Mouse (Mus musculus): ENCODE measurements around the gene Cyren. TPM values are rescaled to one million over a fixed set of nuclear protein-coding genes. Genes with fewer than 3 reads are reported as not detected.

Cyren gene
- total and polyA plus RNA-seq, 3 experiments: 3.5 to 5.8 (median 5.5) TPM

- TF ChIP-seq POLR2A (IDR thresholded peaks at IDR 0.05; ENCODE audit: insufficient read depth, low read depth, low read length) (no peak), EP300 (IDR thresholded peaks at IDR 0.05; ENCODE audit: insufficient read depth, low read depth, low read length) (no peak), CTCF (IDR thresholded peaks at IDR 0.05) (no peak)
- DNase-seq: no peak
- Histone ChIP-seq H3K27me3 (ENCODE audit: control insufficient read depth, insufficient read depth, low read length) (no peaks in the 10 kb centered on the region), H3K4me3 (no peak overlapping the region), H3K27ac (no peak overlapping the region), H3K4me1 (ENCODE audit: control insufficient read depth, insufficient read depth, low read length) (peaks cover 6% of the 10 kb centered on the region), H3K9ac (ENCODE audit: low read depth, low read length) (no peak overlapping the region), H3K36me3 (ENCODE audit: control insufficient read depth, insufficient read depth, low read length) (no peaks in the 10 kb centered on the region; the same call in 1 of the 2 replicates), H3K79me2 (replicated peaks; ENCODE audit: control insufficient read depth, insufficient read depth, low read length) (no peaks in the 10 kb centered on the region)
- WGBS: 77% methylated on average over 5 of the region's 5 CpGs
- intact Hi-C loops (cut with DNase I): no loop called here
These were observed 25.6 kb upstream of the Cyren start for GRCm38 (mm10) chr6:34903441-34903840.

GRCm38 (mm10) chr6:34902578-34902977, 24.7 kb upstream of the Cyren start:
- DNase-seq: no peak
- H3K36me3 ChIP-seq (ENCODE audit: control insufficient read depth, insufficient read depth, low read length): no peaks in the 10 kb centered on the region; the same call in 1 of the 2 replicates
- intact Hi-C loops (cut with DNase I): no loop called here
- no peak overlapping the region for H3K4me3 ChIP-seq
- no peak overlapping the region for H3K9ac ChIP-seq (ENCODE audit: low read depth, low read length)
- H3K4me1 ChIP-seq (ENCODE audit: control insufficient read depth, insufficient read depth, low read length): peaks cover 4% of the 10 kb centered on the region
- no peaks in the 10 kb centered on the region for H3K79me2 ChIP-seq (replicated peaks; ENCODE audit: control insufficient read depth, insufficient read depth, low read length)
- TF ChIP-seq EP300 (IDR thresholded peaks at IDR 0.05; ENCODE audit: insufficient read depth, low read depth, low read length) (no peak), CTCF (IDR thresholded peaks at IDR 0.05) (no peak), POLR2A (IDR thresholded peaks at IDR 0.05; ENCODE audit: insufficient read depth, low read depth, low read length) (no peak)
- 84% methylated on average over 7 of the region's 7 CpGs for WGBS
- H3K27me3 ChIP-seq (ENCODE audit: control insufficient read depth, insufficient read depth, low read length): no peaks in the 10 kb centered on the region
- H3K27ac ChIP-seq: no peak overlapping the region

GRCm38 (mm10) chr6:34901911-34902444, 24.1 kb upstream of the Cyren start:
- H3K27ac ChIP-seq: no peak overlapping the region
- H3K4me1 ChIP-seq (ENCODE audit: control insufficient read depth, insufficient read depth, low read length): peaks cover 3% of the 10 kb centered on the region
- WGBS: 24% methylated on average over 9 of the region's 9 CpGs
- H3K27me3 ChIP-seq (ENCODE audit: control insufficient read depth, insufficient read depth, low read length): no peaks in the 10 kb centered on the region
- TF ChIP-seq CTCF (IDR thresholded peaks at IDR 0.05): no peak
- TF ChIP-seq POLR2A (IDR thresholded peaks at IDR 0.05; ENCODE audit: insufficient read depth, low read depth, low read length): no peak
- no peak for TF ChIP-seq EP300 (IDR thresholded peaks at IDR 0.05; ENCODE audit: insufficient read depth, low read depth, low read length)
- DNase-seq: peak in 1 of 2 experiments; percentile 9
- intact Hi-C loops (cut with DNase I): no loop called here
- no peak overlapping the region for H3K9ac ChIP-seq (ENCODE audit: low read depth, low read length)
- no peaks in the 10 kb centered on the region for H3K79me2 ChIP-seq (replicated peaks; ENCODE audit: control insufficient read depth, insufficient read depth, low read length)
- H3K4me3 ChIP-seq: no peak overlapping the region
- H3K36me3 ChIP-seq (ENCODE audit: control insufficient read depth, insufficient read depth, low read length): no peaks in the 10 kb centered on the region

GRCm38 (mm10) chr6:34900990-34901389, 23.1 kb upstream of the Cyren start:
- DNase-seq: no peak
- Histone ChIP-seq H3K79me2 (replicated peaks; ENCODE audit: control insufficient read depth, insufficient read depth, low read length) (no peaks in the 10 kb centered on the region), H3K4me3 (no peak overlapping the region), H3K36me3 (ENCODE audit: control insufficient read depth, insufficient read depth, low read length) (no peaks in the 10 kb centered on the region), H3K4me1 (ENCODE audit: control insufficient read depth, insufficient read depth, low read length) (peaks cover 2% of the 10 kb centered on the region; the same call in 1 of the 2 replicates), H3K9ac (ENCODE audit: low read depth, low read length) (no peak overlapping the region; the same call in 1 of the 2 replicates), H3K27me3 (ENCODE audit: control insufficient read depth, insufficient read depth, low read length) (no peaks in the 10 kb centered on the region), H3K27ac (no peak overlapping the region)
- intact Hi-C loops (cut with DNase I): no loop called here
- TF ChIP-seq CTCF (IDR thresholded peaks at IDR 0.05): no peak
- TF ChIP-seq EP300 (IDR thresholded peaks at IDR 0.05; ENCODE audit: insufficient read depth, low read depth, low read length): no peak
- TF ChIP-seq POLR2A (IDR thresholded peaks at IDR 0.05; ENCODE audit: insufficient read depth, low read depth, low read length): no peak
- WGBS: 87% methylated on average over 2 of the region's 2 CpGs

GRCm38 (mm10) chr6:34899127-34899526, 21.3 kb upstream of the Cyren start:
- Histone ChIP-seq H3K9ac (ENCODE audit: low read depth, low read length) (no peak overlapping the region), H3K27me3 (ENCODE audit: control insufficient read depth, insufficient read depth, low read length) (no peaks in the 10 kb centered on the region), H3K4me3 (no peak overlapping the region), H3K27ac (no peak overlapping the region), H3K79me2 (replicated peaks; ENCODE audit: control insufficient read depth, insufficient read depth, low read length) (no peaks in the 10 kb centered on the region), H3K36me3 (ENCODE audit: control insufficient read depth, insufficient read depth, low read length) (no peaks in the 10 kb centered on the region), H3K4me1 (ENCODE audit: control insufficient read depth, insufficient read depth, low read length) (peaks cover 2% of the 10 kb centered on the region; the same call in 1 of the 2 replicates)
- DNase-seq: peak in 1 of 2 experiments; percentile 28
- TF ChIP-seq CTCF (IDR thresholded peaks at IDR 0.05): no peak
- no peak for TF ChIP-seq EP300 (IDR thresholded peaks at IDR 0.05; ENCODE audit: insufficient read depth, low read depth, low read length)
- TF ChIP-seq POLR2A (IDR thresholded peaks at IDR 0.05; ENCODE audit: insufficient read depth, low read depth, low read length): no peak
- WGBS: 43% methylated on average over 2 of the region's 2 CpGs
- intact Hi-C loops (cut with DNase I): no loop called here

- Histone ChIP-seq H3K79me2 (replicated peaks; ENCODE audit: control insufficient read depth, insufficient read depth, low read length) (no peaks in the 10 kb centered on the region), H3K4me3 (no peak overlapping the region), H3K27ac (no peak overlapping the region), H3K4me1 (ENCODE audit: control insufficient read depth, insufficient read depth, low read length) (no peaks in the 10 kb centered on the region), H3K9ac (ENCODE audit: low read depth, low read length) (no peak overlapping the region), H3K36me3 (ENCODE audit: control insufficient read depth, insufficient read depth, low read length) (no peaks in the 10 kb centered on the region), H3K27me3 (ENCODE audit: control insufficient read depth, insufficient read depth, low read length) (no peaks in the 10 kb centered on the region)
- no peak for DNase-seq
- TF ChIP-seq CTCF (IDR thresholded peaks at IDR 0.05) (no peak), POLR2A (IDR thresholded peaks at IDR 0.05; ENCODE audit: insufficient read depth, low read depth, low read length) (no peak), EP300 (IDR thresholded peaks at IDR 0.05; ENCODE audit: insufficient read depth, low read depth, low read length) (no peak)
- 65% methylated on average over 16 of the region's 16 CpGs for WGBS
- intact Hi-C loops (cut with DNase I): no loop called here
These were observed 18.4 kb upstream of the Cyren start for GRCm38 (mm10) chr6:34896168-34896780.
